Mouse (Mus musculus) limb, embryonic 10.5 days (tissue): Measurements from ENCODE around the gene Pskh1. TPM values are rescaled to one million over a fixed set of nuclear protein-coding genes. Genes with fewer than 3 reads are reported as not detected.

Experiments used
- DNase-seq: peaks from one replicate; pipeline ENCODE4 v3.0.0-alpha.2; 2017; ENCODE audit warnings: low spot score
- H3K27ac ChIP-seq: fragments of 300-500 bp; sonication (generic); 2 replicates; pipeline ENCODE4 v1.5.1; 2016; ENCODE audit warnings: mild to moderate bottlenecking
- H3K27me3 ChIP-seq: fragments of 300-500 bp; sonication (generic); 2 replicates; pipeline ENCODE4 v1.6.1; 2016; ENCODE audit warnings: low read depth, mild to moderate bottlenecking; ENCODE audit not compliant: poor library complexity, severe bottlenecking
- H3K36me3 ChIP-seq: fragments of 300-500 bp; sonication (generic); 2 replicates; pipeline ENCODE4 v1.6.1; 2016; ENCODE audit warnings: mild to moderate bottlenecking, moderate library complexity
- H3K4me1 ChIP-seq: fragments of 300-500 bp; sonication (generic); 2 replicates; pipeline ENCODE4 v1.6.1; 2016
- H3K4me3 ChIP-seq: fragments of 300-500 bp; sonication (generic); 2 replicates; pipeline ENCODE4 v1.5.1; 2016; ENCODE audit warnings: mild to moderate bottlenecking, moderate library complexity
- H3K9me3 ChIP-seq: fragments of 300-500 bp; sonication (generic); replicated peaks from 2 replicates; pipeline ENCODE4 v1.6.1; 2016; ENCODE audit warnings: mild to moderate bottlenecking
- WGBS: fragments of 180-500 bp; shearing (Covaris S2); methylation state at CpG from one replicate; pipeline ENCODE4 v1.1.7; 2016; 5-methylcytosine and 5-hydroxymethylcytosine counted together
- polyA plus RNA-seq: library from polyadenylated mRNA; unstranded; fragments of >200 nt; fragmentation: Nextera tagmentation; extraction: Ambion mirVana; gene quantifications from 2 replicates; pipeline ENCODE4 v1.2.1, GENCODE M21; 2016

Pskh1 gene
- polyA plus RNA-seq, 1 experiment from 2014 or later = 45.9 TPM

DNA sequence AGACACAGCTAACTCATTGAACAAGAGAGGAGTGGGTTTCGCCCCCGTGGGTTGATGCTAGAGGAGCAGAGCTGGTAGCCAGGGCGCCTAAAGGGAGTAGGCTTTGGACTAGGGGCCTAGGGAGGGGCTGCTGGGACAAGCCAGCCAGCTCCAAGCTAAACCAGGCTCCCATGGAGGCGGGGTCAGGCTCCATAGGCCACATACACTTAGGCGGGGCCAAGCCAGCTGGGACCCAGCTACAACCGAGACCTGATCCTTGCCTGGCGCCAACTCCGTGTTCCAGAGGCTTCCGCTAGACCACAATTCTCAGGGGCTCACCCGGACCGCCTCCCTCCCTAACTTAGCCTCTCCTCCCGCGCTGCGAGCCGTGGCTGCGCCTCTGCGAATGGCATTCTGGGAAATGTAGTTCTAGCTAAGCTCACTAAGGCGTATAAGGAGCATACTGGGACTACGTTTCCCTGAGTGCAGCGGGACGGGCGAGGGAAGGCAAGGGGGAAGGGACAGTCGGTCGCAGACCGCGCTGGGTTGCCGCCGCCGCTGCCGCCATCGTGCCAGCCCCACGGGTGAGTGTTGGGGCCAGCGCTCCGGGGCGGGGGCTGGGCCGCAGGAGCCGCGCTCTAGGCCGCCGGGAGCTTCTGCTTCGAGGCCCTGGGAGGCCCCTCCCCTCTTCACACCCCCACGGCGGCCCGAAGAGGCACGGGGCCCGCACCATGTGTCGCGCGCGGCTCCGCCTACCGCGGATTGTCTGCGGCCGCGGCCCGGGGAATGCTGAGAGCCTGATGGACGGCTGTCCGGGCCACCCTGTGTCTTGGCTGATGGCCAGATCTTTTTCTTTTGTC is 39.9 kb upstream of the Pskh1 start, which contains the start of gene Nutf2:
Gene Nutf2 (plus strand): TSS at position 438 of the 839 bp plus-strand sequence.
- no peaks in the 10 kb centered on the region for H3K9me3 ChIP-seq
- WGBS = under 1% methylated on average over 59 of the region's 59 CpGs
- H3K36me3 ChIP-seq = peaks cover 48% of the 10 kb centered on the region
- peak; percentile 95 for DNase-seq
- no peaks in the 10 kb centered on the region for H3K27me3 ChIP-seq
- H3K27ac ChIP-seq = peak within 1 kb of the TSS; percentile 96
- peaks cover 60% of the 10 kb centered on the region for H3K4me1 ChIP-seq
- H3K4me3 ChIP-seq = peak within 1 kb of the TSS; percentile 86

DNA sequence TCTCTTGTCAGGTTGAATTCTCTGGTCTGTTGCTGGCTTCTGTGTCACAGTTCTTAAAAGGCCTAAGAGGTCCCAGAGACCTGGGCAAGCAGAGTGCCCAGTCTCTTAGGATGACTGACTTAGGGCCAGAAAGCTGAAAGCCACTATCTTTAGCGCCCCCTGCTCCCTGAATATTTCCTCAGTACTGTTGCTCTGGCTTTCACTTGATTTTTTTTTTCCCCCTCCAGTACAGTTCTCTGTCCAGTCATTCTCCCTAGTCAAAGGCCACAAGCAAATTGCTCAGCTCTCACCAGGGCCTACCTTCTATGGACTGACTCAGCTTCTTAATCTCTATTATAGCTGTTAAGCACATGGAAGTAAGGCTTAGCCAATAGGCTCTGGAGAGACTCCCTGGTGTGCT is 38.3 kb upstream of the Pskh1 start:
- Histone ChIP-seq H3K36me3 (peaks cover 64% of the 10 kb centered on the region), H3K4me1 (peaks cover 44% of the 10 kb centered on the region), H3K27me3 (no peaks in the 10 kb centered on the region), H3K9me3 (no peaks in the 10 kb centered on the region), H3K27ac (peak overlapping the region; percentile 96; the same call in 1 of the 2 replicates), H3K4me3 (peak overlapping the region; percentile 86)
- WGBS = 14% methylated on average over 1 of the region's 1 CpGs
- DNase-seq = no peak

GRCm38 (mm10) chr8:105866364-105867029 is 33.7 kb upstream of the Pskh1 start:
- DNase-seq = no peak

GRCm38 (mm10) chr8:105874301-105874700 is 25.9 kb upstream of the Pskh1 start:
- 92% methylated on average over 6 of the region's 6 CpGs for WGBS
- peaks cover 96% of the 10 kb centered on the region for H3K36me3 ChIP-seq
- H3K27me3 ChIP-seq = no peaks in the 10 kb centered on the region
- H3K4me1 ChIP-seq = no peaks in the 10 kb centered on the region
- no peak overlapping the region for H3K27ac ChIP-seq
- no peak for DNase-seq
- no peak overlapping the region for H3K4me3 ChIP-seq
- no peaks in the 10 kb centered on the region for H3K9me3 ChIP-seq

More at GRCm38 (mm10) chr8:105866364-105867029, 33.7 kb upstream of the Pskh1 start:
- 91% methylated on average over 6 of the region's 6 CpGs for WGBS
- peaks cover 91% of the 10 kb centered on the region for H3K36me3 ChIP-seq
- no peak overlapping the region for H3K4me3 ChIP-seq
- H3K27me3 ChIP-seq = no peaks in the 10 kb centered on the region
- no peak overlapping the region for H3K27ac ChIP-seq
- peaks cover 11% of the 10 kb centered on the region for H3K4me1 ChIP-seq
- no peaks in the 10 kb centered on the region for H3K9me3 ChIP-seq

GRCm38 (mm10) chr8:105880754-105881520 is 19.3 kb upstream of the Pskh1 start, which contains the start of gene Edc4:
Gene Edc4, plus strand, starts transcription at chr8:105880881.
- Histone ChIP-seq H3K36me3 (peaks cover 67% of the 10 kb centered on the region), H3K27ac (peak within 1 kb of the TSS; percentile 86)

GRCm38 (mm10) chr8:105889756-105890465 is 10.3 kb upstream of the Pskh1 start:
- H3K27me3 ChIP-seq = no peaks in the 10 kb centered on the region
- H3K4me1 ChIP-seq = peaks cover 9% of the 10 kb centered on the region
- DNase-seq = no peak
- no peak overlapping the region for H3K27ac ChIP-seq
- WGBS = 95% methylated on average over 12 of the region's 12 CpGs
- H3K4me3 ChIP-seq = no peak overlapping the region
- H3K36me3 ChIP-seq = peaks cover 96% of the 10 kb centered on the region
- H3K9me3 ChIP-seq = no peaks in the 10 kb centered on the region

More at GRCm38 (mm10) chr8:105880754-105881520, 19.3 kb upstream of the Pskh1 start, which contains the start of gene Edc4:
- WGBS = 1% methylated on average over 45 of the region's 45 CpGs
- Histone ChIP-seq H3K4me1 (peaks cover 18% of the 10 kb centered on the region), H3K9me3 (no peaks in the 10 kb centered on the region), H3K4me3 (peak within 1 kb of the TSS; percentile 69), H3K27me3 (no peaks in the 10 kb centered on the region)
- DNase-seq = peak; percentile 91

DNA sequence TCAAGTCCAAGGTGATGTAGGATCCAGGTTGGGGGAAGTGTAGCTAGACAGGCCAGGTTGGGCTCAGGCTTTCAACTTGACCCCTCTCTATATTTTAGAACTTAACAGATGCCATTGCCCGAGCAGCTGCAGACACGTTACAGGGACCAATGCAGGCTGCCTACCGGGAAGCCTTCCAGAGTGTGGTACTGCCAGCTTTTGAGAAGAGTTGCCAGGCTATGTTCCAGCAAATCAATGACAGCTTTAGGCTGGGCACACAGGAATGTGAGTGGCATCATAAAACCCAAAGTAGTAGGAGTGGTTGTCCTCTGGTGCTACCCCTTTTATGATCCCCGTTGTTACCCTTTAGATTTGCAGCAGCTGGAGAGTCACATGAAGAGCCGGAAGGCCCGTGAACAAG is 9.4 kb upstream of the Pskh1 start:
- no peaks in the 10 kb centered on the region for H3K27me3 ChIP-seq
- peaks cover 90% of the 10 kb centered on the region for H3K36me3 ChIP-seq
- DNase-seq = no peak
- H3K4me1 ChIP-seq = peaks cover 9% of the 10 kb centered on the region
- H3K4me3 ChIP-seq = no peak overlapping the region
- 90% methylated on average over 6 of the region's 6 CpGs for WGBS
- no peak overlapping the region for H3K27ac ChIP-seq
- H3K9me3 ChIP-seq = no peaks in the 10 kb centered on the region

GRCm38 (mm10) chr8:105892432-105892831 is 7.8 kb upstream of the Pskh1 start:
- Histone ChIP-seq H3K27me3 (no peaks in the 10 kb centered on the region), H3K4me3 (no peak overlapping the region), H3K36me3 (peaks cover 75% of the 10 kb centered on the region), H3K27ac (no peak overlapping the region), H3K9me3 (no peaks in the 10 kb centered on the region), H3K4me1 (peaks cover 9% of the 10 kb centered on the region)
- DNase-seq = no peak
- 83% methylated on average over 6 of the region's 6 CpGs for WGBS

GRCm38 (mm10) chr8:105893339-105893738 is 6.9 kb upstream of the Pskh1 start, which contains the start of gene Nrn1l:
Gene Nrn1l, plus strand, starts transcription at chr8:105893567.
- Histone ChIP-seq H3K4me3 (0 out of 2 replicates have a peak within 1 kb of the TSS, but pooled peaks have one; percentile 28), H3K36me3 (peaks cover 66% of the 10 kb centered on the region), H3K27ac (no peak within 1 kb of the TSS; the same call in 1 of the 2 replicates), H3K4me1 (peaks cover 9% of the 10 kb centered on the region), H3K27me3 (no peaks in the 10 kb centered on the region), H3K9me3 (no peaks in the 10 kb centered on the region)
- DNase-seq = peak; percentile 71
- 6% methylated on average over 11 of the region's 11 CpGs for WGBS

DNA sequence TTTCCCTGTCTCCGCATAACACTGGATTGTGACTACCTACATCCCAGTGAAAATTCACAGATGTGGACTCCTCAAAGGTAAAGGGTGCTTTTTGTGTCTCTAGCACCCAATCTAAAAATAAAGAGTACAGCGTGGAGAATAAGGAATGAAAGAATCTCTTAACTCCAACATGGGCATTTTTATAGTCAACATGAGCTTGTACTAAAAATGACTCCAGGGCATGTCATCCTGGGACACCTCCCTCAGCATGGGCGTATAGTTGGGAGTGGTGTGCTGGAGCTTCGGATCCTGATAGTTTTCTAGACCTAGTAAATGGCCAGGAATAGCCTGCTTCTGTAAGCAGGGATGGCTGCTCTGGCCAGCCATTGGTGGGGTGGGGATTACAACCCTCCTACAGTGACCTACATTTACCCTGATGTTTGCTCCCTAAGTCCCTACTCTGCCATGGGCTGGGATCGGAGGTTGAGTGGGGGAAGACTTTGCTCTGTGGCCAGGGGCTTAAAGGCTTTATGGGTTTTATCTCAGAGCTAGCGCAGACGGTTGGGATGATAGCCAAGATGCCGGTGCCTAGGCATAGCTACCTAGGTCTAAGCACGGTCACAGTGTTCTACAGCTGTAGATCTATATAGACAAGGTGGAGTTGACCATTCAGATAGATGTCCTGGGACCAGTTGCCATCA is 2.3 kb upstream of the Pskh1 start:
- no peaks in the 10 kb centered on the region for H3K27me3 ChIP-seq
- 83% methylated on average over 9 of the region's 9 CpGs for WGBS

DNA sequence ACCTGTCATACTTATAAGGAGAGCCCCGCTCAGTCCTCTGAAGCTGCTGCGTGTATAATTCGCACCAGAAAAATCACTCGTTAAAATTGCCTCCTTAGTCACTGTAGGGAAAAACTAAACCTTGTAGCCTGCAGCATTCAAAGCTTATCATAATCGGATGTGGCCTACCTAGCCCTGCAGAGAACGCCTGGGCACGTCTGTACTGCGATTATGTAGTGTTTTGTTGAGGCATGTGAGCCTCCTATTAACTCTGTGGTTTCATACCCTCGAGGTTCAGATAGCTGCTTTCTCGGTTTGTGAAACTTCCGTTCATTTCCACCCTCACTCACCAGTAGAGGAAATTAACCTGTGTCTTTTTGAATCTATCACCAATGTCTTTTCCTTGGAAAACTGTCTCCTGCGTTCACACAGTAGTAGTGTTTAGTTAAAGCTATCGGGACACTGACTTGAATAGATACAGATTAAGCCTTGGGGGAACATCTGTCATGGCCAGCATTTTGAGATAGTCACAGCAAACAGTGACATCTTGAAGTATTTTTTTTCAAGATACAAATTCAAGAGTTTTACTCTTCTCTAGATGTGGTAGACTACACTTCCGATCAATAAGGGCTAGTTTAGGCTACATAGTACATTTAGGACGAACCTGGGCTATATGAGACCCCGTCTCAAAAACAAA is 838 bp downstream of the Pskh1 start:
- Histone ChIP-seq H3K27me3 (no peaks in the 10 kb centered on the region), H3K4me3 (peak overlapping the region; percentile 77), H3K4me1 (peaks cover 9% of the 10 kb centered on the region), H3K9me3 (no peaks in the 10 kb centered on the region), H3K36me3 (no peaks in the 10 kb centered on the region; the same call in 1 of the 2 replicates), H3K27ac (peak overlapping the region; percentile 94)
- DNase-seq = no peak
- WGBS = 42% methylated on average over 16 of the region's 16 CpGs

More for the DNA sequence above, 2.3 kb upstream of the Pskh1 start:
- Histone ChIP-seq H3K4me3 (no peak overlapping the region), H3K9me3 (no peaks in the 10 kb centered on the region), H3K4me1 (peaks cover 16% of the 10 kb centered on the region), H3K27ac (no peak overlapping the region), H3K36me3 (peaks cover 20% of the 10 kb centered on the region)
- no peak for DNase-seq
